Mouse (Mus musculus) stomach, embryonic 16.5 days (tissue): Measurements from ENCODE around the gene Rassf4. TPM values are rescaled to one million over a fixed set of nuclear protein-coding genes. Genes with fewer than 3 reads are reported as not detected.
"Not testable (repeated sequence)": the region's sequence is repeated elsewhere in the genome, so short reads cannot be mapped to it uniquely, and the experiment has no call there.

Experiments
- ATAC-seq: fragments of 200-750 bp; cut with Nextera tagmentation; 2 replicates; pipeline ENCODE4 v1.8.0; 2017; ENCODE audit warnings: moderate number of reproducible peaks, moderate TSS enrichment; ENCODE audit not compliant: insufficient read depth, low FRiP score
- H3K27ac ChIP-seq: fragments of 300-500 bp; sonication (generic); 2 replicates; pipeline ENCODE4 v1.5.1; 2014; ENCODE audit warnings: low read length
- H3K27me3 ChIP-seq: fragments of 300-500 bp; sonication (generic); 2 replicates; pipeline ENCODE4 v1.6.1; 2014; ENCODE audit warnings: low read length, control low read depth, mixed read lengths; ENCODE audit not compliant: control insufficient read depth, insufficient read depth
- H3K36me3 ChIP-seq: fragments of 300-500 bp; sonication (generic); 2 replicates; pipeline ENCODE4 v1.6.1; 2014; ENCODE audit warnings: low read length; ENCODE audit not compliant: control insufficient read depth, insufficient read depth
- H3K4me1 ChIP-seq: fragments of 300-500 bp; sonication (generic); 2 replicates; pipeline ENCODE4 v1.6.1; 2014; ENCODE audit warnings: low read length, control low read depth, mixed read lengths; ENCODE audit not compliant: control insufficient read depth, insufficient read depth
- H3K4me2 ChIP-seq: fragments of 300-500 bp; sonication (generic); 2 replicates; pipeline ENCODE4 v1.6.1; 2014; ENCODE audit warnings: low read depth, low read length, mixed read lengths
- H3K4me3 ChIP-seq: fragments of 300-500 bp; sonication (generic); replicated peaks from 2 replicates; pipeline ENCODE4 v1.5.1; 2014; ENCODE audit warnings: mild to moderate bottlenecking, low read length
- H3K9ac ChIP-seq: fragments of 300-500 bp; sonication (generic); 2 replicates; pipeline ENCODE4 v1.6.1; 2014; ENCODE audit warnings: low read length
- H3K9me3 ChIP-seq: fragments of 300-500 bp; sonication (generic); replicated peaks from 2 replicates; pipeline ENCODE4 v1.6.1; 2016; ENCODE audit warnings: low read length, control low read depth; ENCODE audit not compliant: control insufficient read depth
- whole genome bisulfite sequencing: fragments of 180-500 bp; shearing (Covaris S2); extraction: QIAGEN DNeasy Blood & Tissue Kit; methylation state at CpG from one replicate; pipeline ENCODE4 v1.1.7; 2014; 5-methylcytosine and 5-hydroxymethylcytosine counted together
- microRNA-seq: library from miRNA; unstranded; fragments of <30 nt; microRNA quantifications from one replicate; pipeline ENCODE4, GENCODE M21; 2016
- polyA plus RNA-seq: library from polyadenylated mRNA; unstranded; fragments of >200 nt; fragmentation: Nextera tagmentation; extraction: Ambion mirVana; gene quantifications from 2 replicates; pipeline ENCODE4 v1.2.1, GENCODE M21; 2015

Gene Rassf4
- polyA plus RNA-seq, 1 experiment from 2014 or later: 10.3 TPM

- Histone ChIP-seq H3K27me3 (no peaks in the 10 kb centered on the region), H3K4me3 (no peak overlapping the region), H3K4me2 (no peak overlapping the region), H3K9ac (no peak overlapping the region), H3K4me1 (no peaks in the 10 kb centered on the region), H3K27ac (no peak overlapping the region), H3K36me3 (no peaks in the 10 kb centered on the region), H3K9me3 (no peaks in the 10 kb centered on the region)
- no peak for ATAC-seq
Measured at GRCm38 (mm10) chr6:116618073-116618472, 55.7 kb downstream of the Rassf4 start.

GRCm38 (mm10) chr6:116615719-116616118 lies 58.0 kb downstream of the Rassf4 start:
- ATAC-seq: no peak
- Histone ChIP-seq H3K9me3 (no peaks in the 10 kb centered on the region), H3K27me3 (no peaks in the 10 kb centered on the region), H3K4me3 (no peak overlapping the region), H3K27ac (no peak overlapping the region), H3K4me1 (no peaks in the 10 kb centered on the region), H3K9ac (no peak overlapping the region), H3K36me3 (no peaks in the 10 kb centered on the region), H3K4me2 (no peak overlapping the region)
- 88% methylated on average over 2 of the region's 2 CpGs for WGBS

- no peak for ATAC-seq
Measured at GRCm38 (mm10) chr6:116607230-116607629, 66.5 kb downstream of the Rassf4 start.

DNA sequence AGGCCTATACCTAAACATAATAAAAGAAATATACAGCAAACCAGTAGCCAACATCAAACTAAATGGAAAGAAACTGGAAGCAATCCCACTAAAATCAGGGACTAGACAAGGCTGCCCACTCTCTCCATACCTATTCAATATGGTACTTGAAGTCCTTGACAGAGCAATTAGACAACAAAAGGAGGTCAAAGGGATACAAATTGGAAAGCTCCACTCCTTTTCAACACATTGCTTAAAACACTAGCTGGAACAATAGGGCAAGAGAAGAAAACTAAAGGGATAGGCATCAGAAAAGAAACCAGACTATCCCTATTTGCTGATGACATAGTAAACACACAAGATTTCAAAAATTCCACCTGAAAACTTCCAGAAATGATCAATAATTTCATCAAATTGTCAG lies 72.8 kb downstream of the Rassf4 start:
- not testable (repeated sequence) for H3K4me2 ChIP-seq, H3K9me3 ChIP-seq, ATAC-seq

More at GRCm38 (mm10) chr6:116607230-116607629, 66.5 kb downstream of the Rassf4 start:
- Histone ChIP-seq H3K4me3 (no peak overlapping the region), H3K27ac (no peak overlapping the region), H3K27me3 (no peaks in the 10 kb centered on the region), H3K4me1 (no peaks in the 10 kb centered on the region), H3K4me2 (no peak overlapping the region), H3K9ac (no peak overlapping the region), H3K9me3 (no peaks in the 10 kb centered on the region), H3K36me3 (no peaks in the 10 kb centered on the region)
- 47% methylated on average over 4 of the region's 4 CpGs for WGBS

DNA sequence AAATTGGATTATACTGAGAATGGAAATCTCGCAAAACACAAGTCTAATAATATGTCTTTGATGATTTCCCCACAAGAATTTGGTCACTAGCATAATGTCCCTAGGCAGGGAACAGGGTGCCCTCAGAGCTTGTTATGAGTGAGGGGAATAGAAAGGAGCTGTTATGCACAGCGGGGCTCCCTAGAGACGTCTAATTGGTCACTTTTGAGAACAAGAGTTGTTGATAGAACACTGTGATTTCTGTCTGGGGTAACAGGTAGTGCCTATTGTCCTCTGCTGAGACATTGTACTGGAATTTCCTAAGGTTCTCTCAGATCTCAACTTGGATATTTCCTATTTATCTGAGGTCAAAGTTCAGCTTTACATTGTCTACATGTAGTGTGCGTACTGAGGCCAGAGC lies 89.7 kb downstream of the Rassf4 start, which contains the start of gene Olfr215:
Gene Olfr215 (minus strand): TSS at position 101 of the 400 bp plus-strand sequence.
- ATAC-seq: no peak
- no peak within 1 kb of the TSS for H3K9ac ChIP-seq
- 68% methylated on average over 4 of the region's 4 CpGs for WGBS
- no peaks in the 10 kb centered on the region for H3K4me1 ChIP-seq
- H3K4me3 ChIP-seq: no peak within 1 kb of the TSS
- H3K27ac ChIP-seq: no peak within 1 kb of the TSS
- H3K27me3 ChIP-seq: no peaks in the 10 kb centered on the region
- no peak within 1 kb of the TSS for H3K4me2 ChIP-seq
- no peaks in the 10 kb centered on the region for H3K9me3 ChIP-seq
- no peaks in the 10 kb centered on the region for H3K36me3 ChIP-seq

More for the DNA sequence above, 72.8 kb downstream of the Rassf4 start:
- H3K4me3 ChIP-seq, H3K27ac ChIP-seq, H3K4me1 ChIP-seq, H3K9ac ChIP-seq, H3K36me3 ChIP-seq, H3K27me3 ChIP-seq: not testable (repeated sequence)

Small RNAs within 50 kb of the gene (microRNA-seq; reads per million reads assigned to microRNA genes)
- 0.83 reads per million for gene Mir7043

Other genes with a start within 250 kb of the Rassf4 start
- 3.4 and 3.9 TPM in 2 replicates for gene Alox5, start 212.8 kb downstream of the Rassf4 start, polyA plus RNA-seq
- not detected in 2 replicates for gene Olfr211, start 184.9 kb downstream of the Rassf4 start, polyA plus RNA-seq
- gene Olfr212, start 167.4 kb downstream of the Rassf4 start, polyA plus RNA-seq: not detected in 2 replicates
- not detected in 2 replicates for gene Olfr213, start 135.5 kb downstream of the Rassf4 start, polyA plus RNA-seq
- 0.32 and 2.3 TPM in 2 replicates for gene Gm5580, start 122.8 kb downstream of the Rassf4 start, polyA plus RNA-seq
- not detected in 2 replicates for gene Olfr214, start 119.7 kb downstream of the Rassf4 start, polyA plus RNA-seq
- not detected in 2 replicates for gene Olfr215, start 89.8 kb downstream of the Rassf4 start, polyA plus RNA-seq
- gene Zfp422, start 45.0 kb downstream of the Rassf4 start, polyA plus RNA-seq: 119 and 123 TPM in 2 replicates
- 30.6 and 40.4 TPM in 2 replicates for gene Depp1, start 23.3 kb downstream of the Rassf4 start, polyA plus RNA-seq
- 0.11 and 0.40 TPM in 2 replicates for gene Tmem72, start 43.0 kb upstream of the Rassf4 start, polyA plus RNA-seq